Mouse (Mus musculus) forebrain, postnatal 0 days (tissue): ENCODE measurements at regions not wholly inside any gene's neighbourhood (a gene's known extent, or its start where the extent isn't known, plus 50 kb on each side); places are given as distances from the start of the nearest gene placed in this dataset.
A peak's percentile ranks its signal among the peaks of the same experiment; 100 is the strongest.

Experiments used
- ATAC-seq: fragments of 200-750 bp; cut with Nextera tagmentation; 2 replicates; pipeline ENCODE4 v1.8.0; 2017; ENCODE audit warnings: mild to moderate bottlenecking, moderate library complexity
- DNase-seq: peaks from one replicate; pipeline ENCODE4 v3.0.0-alpha.2; 2015
- H3K27ac ChIP-seq: fragments of 300-500 bp; sonication (generic); 2 replicates; pipeline ENCODE4 v1.5.1; 2014; ENCODE audit warnings: low read depth, mild to moderate bottlenecking, antibody characterized with exemption, low read length, moderate library complexity, mixed read lengths
- H3K27me3 ChIP-seq: fragments of 300-500 bp; sonication (generic); 2 replicates; pipeline ENCODE4 v1.6.1; 2014; ENCODE audit warnings: mild to moderate bottlenecking, low read length, mixed read lengths; ENCODE audit not compliant: insufficient read depth
- H3K36me3 ChIP-seq: fragments of 300-500 bp; sonication (generic); 2 replicates; pipeline ENCODE4 v1.6.1; 2014; ENCODE audit warnings: mild to moderate bottlenecking, moderate library complexity; ENCODE audit not compliant: insufficient read depth
- H3K4me1 ChIP-seq: fragments of 300-500 bp; sonication (generic); 2 replicates; pipeline ENCODE4 v1.6.1; 2014; ENCODE audit warnings: antibody characterized with exemption; ENCODE audit not compliant: insufficient read depth
- H3K4me2 ChIP-seq: fragments of 300-500 bp; sonication (generic); 2 replicates; pipeline ENCODE4 v1.6.1; 2014; ENCODE audit warnings: low read depth, mild to moderate bottlenecking, moderate library complexity
- H3K4me3 ChIP-seq: fragments of 300-500 bp; sonication (generic); 2 replicates; pipeline ENCODE4 v1.5.1; 2014; ENCODE audit warnings: low read depth, low read length, mixed read lengths
- H3K9ac ChIP-seq: fragments of 300-500 bp; sonication (generic); 2 replicates; pipeline ENCODE4 v1.6.1; 2014; ENCODE audit warnings: mild to moderate bottlenecking
- H3K9me3 ChIP-seq: fragments of 300-500 bp; sonication (generic); 2 replicates; pipeline ENCODE4 v1.6.1; 2016; ENCODE audit warnings: low read length
- CTCF ChIP-seq: sonication (generic); IDR thresholded peaks from 2 replicates; pipeline ENCODE4 v1.5.1; 2016; ENCODE audit warnings: antibody characterized with exemption, control low read depth, low read depth
- WGBS: fragments of 180-500 bp; shearing (Covaris S2); extraction: QIAGEN DNeasy Blood & Tissue Kit; methylation state at CpG from one replicate; pipeline ENCODE4 v1.1.7; 2014; 5-methylcytosine and 5-hydroxymethylcytosine counted together

DNA sequence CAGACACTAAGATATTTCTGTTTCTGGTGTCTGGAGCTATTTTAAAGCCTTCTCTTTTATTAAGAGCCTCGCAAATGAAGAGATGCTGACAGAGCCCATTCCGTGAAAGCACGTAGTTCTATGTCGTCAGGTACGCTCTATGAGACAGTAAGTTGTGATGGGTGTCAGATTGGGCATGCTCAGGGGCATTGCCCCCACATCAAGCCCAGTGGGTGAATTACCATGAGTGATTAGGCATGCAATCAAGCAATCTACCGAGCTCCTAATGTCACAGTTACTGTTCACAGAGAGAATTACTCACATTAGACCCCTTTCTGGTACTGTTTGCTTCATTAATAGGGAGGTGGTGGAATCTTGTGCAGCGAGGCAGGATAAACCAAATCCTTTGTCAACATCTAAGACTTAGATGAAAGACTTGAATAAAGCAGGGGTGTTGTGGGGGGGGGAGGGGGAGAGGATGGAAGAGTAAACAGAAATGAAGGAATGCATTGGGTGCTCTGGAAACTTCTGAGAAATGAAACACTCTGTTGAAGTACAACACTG, 192.9 kb upstream of the Tbc1d5 start:
- H3K9ac ChIP-seq = no peak overlapping the region
- no peak overlapping the region for H3K4me3 ChIP-seq
- no peaks in the 10 kb centered on the region for H3K27me3 ChIP-seq
- H3K4me2 ChIP-seq = no peak overlapping the region
- no peak for TF ChIP-seq CTCF
- H3K4me1 ChIP-seq = no peaks in the 10 kb centered on the region
- H3K9me3 ChIP-seq = no peaks in the 10 kb centered on the region
- 23% methylated on average over 7 of the region's 7 CpGs for WGBS
- DNase-seq = peak; percentile 13
- no peaks in the 10 kb centered on the region for H3K36me3 ChIP-seq
- H3K27ac ChIP-seq = no peak overlapping the region
- ATAC-seq = no peak

- Histone ChIP-seq H3K4me1 (no peaks in the 10 kb centered on the region), H3K9me3 (no peaks in the 10 kb centered on the region), H3K4me3 (no peak overlapping the region), H3K27ac (no peak overlapping the region), H3K9ac (no peak overlapping the region), H3K4me2 (0 out of 2 replicates have a peak overlapping the region, but pooled peaks have one; percentile 15), H3K36me3 (no peaks in the 10 kb centered on the region), H3K27me3 (no peaks in the 10 kb centered on the region)
- DNase-seq = peak; percentile 38
- ATAC-seq = no peak
- 37% methylated on average over 7 of the region's 7 CpGs for WGBS
- no peak for TF ChIP-seq CTCF
These were observed 191.8 kb upstream of the Tbc1d5 start for GRCm38 (mm10) chr17:51370990-51371389.

GRCm38 (mm10) chr17:51370085-51370484, 190.9 kb upstream of the Tbc1d5 start:
- no peaks in the 10 kb centered on the region for H3K36me3 ChIP-seq
- no peak for ATAC-seq
- no peak overlapping the region for H3K4me3 ChIP-seq
- no peaks in the 10 kb centered on the region for H3K27me3 ChIP-seq
- H3K9ac ChIP-seq = no peak overlapping the region
- H3K9me3 ChIP-seq = no peaks in the 10 kb centered on the region
- H3K27ac ChIP-seq = no peak overlapping the region
- WGBS = 60% methylated on average over 9 of the region's 9 CpGs
- H3K4me2 ChIP-seq = no peak overlapping the region
- no peak for DNase-seq
- H3K4me1 ChIP-seq = no peaks in the 10 kb centered on the region
- no peak for TF ChIP-seq CTCF

- H3K4me1 ChIP-seq = no peaks in the 10 kb centered on the region
- H3K9ac ChIP-seq = no peak overlapping the region
- ATAC-seq (0 out of 2 replicates have a peak, but pooled peaks have one; percentile 1), DNase-seq (no peak)
- no peaks in the 10 kb centered on the region for H3K9me3 ChIP-seq
- no peak overlapping the region for H3K4me2 ChIP-seq
- no peaks in the 10 kb centered on the region for H3K36me3 ChIP-seq
- 84% methylated on average over 7 of the region's 7 CpGs for WGBS
- H3K27me3 ChIP-seq = no peaks in the 10 kb centered on the region
- no peak overlapping the region for H3K4me3 ChIP-seq
- no peak for TF ChIP-seq CTCF
- no peak overlapping the region for H3K27ac ChIP-seq
These were observed 183.6 kb upstream of the Tbc1d5 start for GRCm38 (mm10) chr17:51362801-51363200.

- Histone ChIP-seq H3K27me3 (no peaks in the 10 kb centered on the region), H3K4me3 (no peak overlapping the region), H3K4me1 (no peaks in the 10 kb centered on the region), H3K36me3 (no peaks in the 10 kb centered on the region), H3K9me3 (no peaks in the 10 kb centered on the region), H3K4me2 (no peak overlapping the region), H3K27ac (no peak overlapping the region), H3K9ac (no peak overlapping the region)
- 81% methylated on average over 12 of the region's 12 CpGs for WGBS
- TF ChIP-seq CTCF = no peak
- peak; percentile 42 for ATAC-seq
- peak; percentile 52 for DNase-seq
These were observed 183.1 kb upstream of the Tbc1d5 start for GRCm38 (mm10) chr17:51362271-51362670.

DNA sequence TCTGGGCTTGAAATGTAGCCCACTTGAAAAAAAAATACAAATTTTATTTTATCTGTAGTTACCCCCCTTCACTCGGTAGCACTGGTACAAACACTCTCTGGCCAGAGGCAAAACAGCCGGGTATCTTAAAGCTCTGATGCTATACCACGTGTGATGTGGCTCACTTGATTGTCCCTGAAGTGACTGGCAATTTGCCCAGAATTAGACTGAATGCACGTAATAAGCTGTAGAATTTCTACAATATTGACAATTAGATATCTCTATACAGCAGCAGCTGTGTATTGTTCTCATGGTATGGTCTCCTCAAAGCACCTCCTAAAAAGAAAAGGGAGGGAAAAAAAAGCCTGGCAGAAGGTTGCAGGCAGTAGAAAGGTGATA, 179.2 kb upstream of the Tbc1d5 start:
- Histone ChIP-seq H3K9ac (no peak overlapping the region), H3K4me2 (no peak overlapping the region), H3K4me1 (no peaks in the 10 kb centered on the region), H3K36me3 (no peaks in the 10 kb centered on the region), H3K4me3 (no peak overlapping the region), H3K9me3 (no peaks in the 10 kb centered on the region), H3K27me3 (no peaks in the 10 kb centered on the region), H3K27ac (no peak overlapping the region)
- ATAC-seq (no peak), DNase-seq (peak; percentile 31)
- WGBS = 7% methylated on average over 4 of the region's 4 CpGs
- TF ChIP-seq CTCF = no peak

DNA sequence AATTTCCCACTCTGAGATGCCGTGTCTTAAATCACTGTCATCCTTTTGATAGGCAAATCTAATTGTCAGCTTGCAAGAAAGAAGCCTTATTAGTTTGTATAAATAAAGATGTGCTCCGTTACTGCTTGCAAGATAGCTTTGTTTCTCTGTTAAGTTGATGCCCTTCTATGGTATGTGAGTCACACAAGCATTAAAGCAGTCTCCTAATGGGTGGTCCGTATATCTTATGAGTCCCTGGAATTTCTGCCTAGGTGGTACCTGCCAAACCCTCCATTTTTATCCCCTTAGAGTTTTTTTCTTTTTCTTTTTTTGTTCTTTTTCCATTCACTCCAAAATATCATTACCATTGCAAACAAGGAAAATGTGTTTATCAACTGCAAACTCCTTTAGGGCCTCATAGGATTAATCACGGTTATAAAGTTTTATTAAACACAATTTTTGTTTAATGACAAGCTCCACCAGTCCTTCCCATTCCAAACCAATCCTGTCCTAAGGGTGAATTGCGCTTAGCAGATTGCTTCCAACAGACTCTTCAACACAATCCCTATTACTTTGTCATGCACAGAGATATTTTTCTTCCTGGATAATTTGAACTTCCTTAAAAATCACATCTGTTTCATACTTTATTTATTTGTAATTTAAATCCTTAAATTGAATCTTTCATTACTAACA, 178.7 kb upstream of the Tbc1d5 start:
- WGBS = 52% methylated on average over 5 of the region's 5 CpGs
- ATAC-seq (no peak), DNase-seq (no peak)
- H3K9ac ChIP-seq = no peak overlapping the region
- H3K4me3 ChIP-seq = no peak overlapping the region
- H3K4me2 ChIP-seq = no peak overlapping the region
- H3K9me3 ChIP-seq = no peaks in the 10 kb centered on the region
- H3K36me3 ChIP-seq = no peaks in the 10 kb centered on the region
- no peaks in the 10 kb centered on the region for H3K27me3 ChIP-seq
- no peak for TF ChIP-seq CTCF
- H3K4me1 ChIP-seq = no peaks in the 10 kb centered on the region
- H3K27ac ChIP-seq = no peak overlapping the region
